Mouse (Mus musculus) ES-Bruce4 (cell line): ENCODE measurements around the gene Mtrex.

Experiments used
- CTCF ChIP-seq: IDR thresholded peaks from one replicate; pipeline ENCODE4 v1.8.1; 2011; ENCODE audit warnings: low read depth, low read length
- EP300 ChIP-seq: IDR thresholded peaks from 2 replicates; pipeline ENCODE4 v1.6.1; 2011; ENCODE audit warnings: low read depth, low read length; ENCODE audit not compliant: insufficient read depth

- no peak for TF ChIP-seq CTCF
- no peak for TF ChIP-seq EP300
These were observed 66.3 kb downstream of the Mtrex start for GRCm38 (mm10) chr13:112860911-112861310.
